Mouse (Mus musculus): ENCODE results near the gene Galnt6. TPM values are rescaled to one million over a fixed set of nuclear protein-coding genes. Genes with fewer than 3 reads are reported as not detected.

Galnt6 gene
- polyA plus RNA-seq, 1 experiment from 2014 or later: 1.8 TPM

DNA sequence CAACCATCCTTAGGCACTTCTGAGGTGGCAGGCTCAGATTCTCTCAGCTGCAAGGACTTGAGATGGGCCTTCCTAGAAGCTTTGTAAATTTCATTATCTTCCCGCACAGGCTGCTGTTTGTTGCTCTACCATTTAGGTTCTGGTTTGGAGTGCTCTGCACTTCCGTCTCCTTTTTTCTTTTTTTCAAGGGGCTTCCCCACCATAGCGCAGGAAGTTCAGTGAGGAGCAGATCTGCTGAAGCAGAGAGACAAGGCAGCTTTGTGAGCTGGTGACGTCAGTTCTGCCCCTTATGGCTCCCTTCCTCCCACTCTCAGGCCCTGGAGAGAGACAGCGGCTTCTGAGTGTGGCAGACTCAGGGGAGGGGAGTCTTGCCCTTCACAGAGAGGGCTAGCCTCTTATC lies 3.4 kb upstream of the Galnt6 start:
- no peak overlapping the region for H3K27ac ChIP-seq (ENCODE audit: low read length)
- 22% methylated on average over 5 of the region's 5 CpGs for WGBS (ENCODE audit: insufficient replicate concordance)
- no peak for ATAC-seq (ENCODE audit: low read depth)

DNA sequence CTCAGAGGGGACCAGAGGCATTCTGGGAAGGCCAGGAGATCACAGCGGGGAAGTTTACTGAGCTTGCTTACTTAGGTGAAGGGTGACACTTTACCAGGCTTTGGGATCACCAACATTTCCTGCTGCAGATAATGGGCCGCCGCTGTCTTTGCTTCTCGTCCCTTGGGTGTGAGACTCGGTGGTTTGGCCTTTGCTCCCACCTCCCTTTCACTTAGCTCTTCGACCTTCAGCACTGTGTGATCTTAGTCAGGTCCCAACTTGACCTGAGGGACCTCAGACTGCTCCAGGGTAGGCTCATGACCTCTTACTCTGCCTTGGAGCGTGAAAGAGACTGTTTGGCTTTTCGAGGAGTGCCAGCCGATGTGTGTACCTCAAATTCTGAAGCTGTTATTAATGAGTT lies 1.9 kb upstream of the Galnt6 start:
- 45% methylated on average over 9 of the region's 9 CpGs for WGBS (ENCODE audit: insufficient replicate concordance)
- Histone ChIP-seq H3K4me2 (ENCODE audit: low read depth, low read length) (no peak overlapping the region), H3K4me3 (ENCODE audit: low read depth, low read length) (no peak overlapping the region), H3K4me1 (ENCODE audit: control insufficient read depth, low read depth, low read length) (peaks cover 22% of the 10 kb centered on the region), H3K27ac (ENCODE audit: low read length) (no peak overlapping the region), H3K9me3 (replicated peaks; ENCODE audit: control insufficient read depth, low read length) (no peaks in the 10 kb centered on the region), H3K27me3 (ENCODE audit: control insufficient read depth, insufficient read depth, low read depth, low read length) (peaks cover 46% of the 10 kb centered on the region), H3K36me3 (ENCODE audit: control insufficient read depth, insufficient read depth) (no peaks in the 10 kb centered on the region), H3K9ac (ENCODE audit: low read depth, low read length) (no peak overlapping the region)
- no peak for ATAC-seq (ENCODE audit: low read depth)

More for the DNA sequence above, 3.4 kb upstream of the Galnt6 start:
- Histone ChIP-seq H3K4me3 (ENCODE audit: low read depth, low read length) (no peak overlapping the region), H3K9ac (ENCODE audit: low read depth, low read length) (no peak overlapping the region), H3K4me2 (ENCODE audit: low read depth, low read length) (no peak overlapping the region), H3K9me3 (replicated peaks; ENCODE audit: control insufficient read depth, low read length) (no peaks in the 10 kb centered on the region), H3K36me3 (ENCODE audit: control insufficient read depth, insufficient read depth) (no peaks in the 10 kb centered on the region), H3K27me3 (ENCODE audit: control insufficient read depth, insufficient read depth, low read depth, low read length) (peaks cover 37% of the 10 kb centered on the region), H3K4me1 (ENCODE audit: control insufficient read depth, low read depth, low read length) (peaks cover 26% of the 10 kb centered on the region)

DNA sequence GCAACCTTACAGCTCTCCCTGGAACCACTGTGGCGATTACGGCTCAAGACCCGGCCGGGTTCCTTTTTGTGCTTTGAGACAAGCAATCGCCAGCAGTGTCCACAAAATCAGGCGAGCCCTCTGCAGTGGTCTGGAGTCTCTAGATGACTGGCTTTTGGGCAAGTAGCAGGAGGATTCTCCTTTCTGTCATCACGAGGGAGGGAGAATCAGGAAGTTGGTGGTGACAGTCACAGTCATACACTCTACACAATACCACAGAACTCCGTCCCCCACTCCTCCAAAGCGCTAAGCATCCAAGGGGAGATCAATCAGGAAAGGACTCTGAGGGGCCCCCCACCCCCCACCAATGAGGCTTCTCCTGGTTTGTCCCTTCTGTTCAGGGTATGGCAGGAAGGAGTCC lies 590 bp downstream of the Galnt6 start:
- Histone ChIP-seq H3K27me3 (ENCODE audit: control insufficient read depth, insufficient read depth, low read depth, low read length) (peaks cover 46% of the 10 kb centered on the region), H3K4me2 (ENCODE audit: low read depth, low read length) (peak overlapping the region; percentile 60), H3K9ac (ENCODE audit: low read depth, low read length) (peak overlapping the region; percentile 33; the same call in 1 of the 2 replicates), H3K36me3 (ENCODE audit: control insufficient read depth, insufficient read depth) (no peaks in the 10 kb centered on the region), H3K9me3 (replicated peaks; ENCODE audit: control insufficient read depth, low read length) (no peaks in the 10 kb centered on the region), H3K4me1 (ENCODE audit: control insufficient read depth, low read depth, low read length) (peaks cover 13% of the 10 kb centered on the region), H3K27ac (ENCODE audit: low read length) (no peak overlapping the region), H3K4me3 (ENCODE audit: low read depth, low read length) (peak overlapping the region; percentile 47)
- ATAC-seq (ENCODE audit: low read depth): no peak
- 24% methylated on average over 9 of the region's 9 CpGs for WGBS (ENCODE audit: insufficient replicate concordance)

DNA sequence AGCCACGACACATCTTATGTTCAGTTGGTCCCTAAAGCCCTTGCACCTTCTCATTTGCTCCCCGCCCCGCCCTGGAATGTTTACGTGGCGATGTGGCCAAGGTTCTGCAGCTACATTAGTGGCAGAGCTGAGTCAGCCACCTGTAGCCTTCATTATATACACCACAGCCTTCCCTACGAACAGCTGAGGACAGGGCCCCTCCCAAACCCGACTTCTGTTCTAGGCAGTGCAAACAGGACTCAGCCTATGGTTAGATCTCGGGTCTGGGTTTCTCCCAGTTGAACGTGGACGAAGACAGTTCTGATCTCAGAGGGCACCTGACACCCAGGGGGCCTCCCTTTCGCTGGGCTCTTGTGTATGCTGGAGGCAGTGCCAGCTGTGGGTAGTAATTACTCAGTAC lies 1.3 kb downstream of the Galnt6 start:
- ATAC-seq (ENCODE audit: low read depth): no peak
- Histone ChIP-seq H3K9me3 (replicated peaks; ENCODE audit: control insufficient read depth, low read length) (no peaks in the 10 kb centered on the region), H3K9ac (ENCODE audit: low read depth, low read length) (no peak overlapping the region), H3K4me2 (ENCODE audit: low read depth, low read length) (no peak overlapping the region), H3K27me3 (ENCODE audit: control insufficient read depth, insufficient read depth, low read depth, low read length) (peaks cover 46% of the 10 kb centered on the region), H3K36me3 (ENCODE audit: control insufficient read depth, insufficient read depth) (no peaks in the 10 kb centered on the region), H3K4me1 (ENCODE audit: control insufficient read depth, low read depth, low read length) (peaks cover 13% of the 10 kb centered on the region), H3K27ac (ENCODE audit: low read length) (no peak overlapping the region), H3K4me3 (ENCODE audit: low read depth, low read length) (no peak overlapping the region)
- WGBS (ENCODE audit: insufficient replicate concordance): 62% methylated on average over 11 of the region's 11 CpGs

DNA sequence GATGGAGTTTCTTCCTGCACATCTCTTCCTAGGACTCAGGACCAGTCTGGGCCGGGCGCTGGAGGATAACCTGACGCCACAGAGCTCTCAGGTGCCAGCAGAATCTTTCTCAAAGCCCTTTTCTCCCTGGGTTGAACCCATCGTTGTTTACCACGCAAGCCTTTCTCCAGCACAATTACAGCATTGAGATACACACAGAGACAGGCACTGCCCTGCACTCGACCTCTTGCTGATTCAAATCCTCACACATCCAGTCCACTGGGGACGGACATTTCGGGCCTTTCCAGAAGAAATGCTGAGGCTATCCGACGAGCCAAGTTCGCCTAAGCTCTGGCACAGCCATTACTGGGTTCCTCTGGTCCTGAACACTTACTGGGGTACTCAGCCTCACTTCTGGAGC lies 2.5 kb downstream of the Galnt6 start:
- Histone ChIP-seq H3K4me2 (ENCODE audit: low read depth, low read length) (no peak overlapping the region), H3K27me3 (ENCODE audit: control insufficient read depth, insufficient read depth, low read depth, low read length) (peaks cover 46% of the 10 kb centered on the region), H3K9me3 (replicated peaks; ENCODE audit: control insufficient read depth, low read length) (no peaks in the 10 kb centered on the region), H3K9ac (ENCODE audit: low read depth, low read length) (no peak overlapping the region), H3K4me3 (ENCODE audit: low read depth, low read length) (no peak overlapping the region), H3K36me3 (ENCODE audit: control insufficient read depth, insufficient read depth) (no peaks in the 10 kb centered on the region), H3K27ac (ENCODE audit: low read length) (no peak overlapping the region), H3K4me1 (ENCODE audit: control insufficient read depth, low read depth, low read length) (peaks cover 13% of the 10 kb centered on the region)
- 77% methylated on average over 11 of the region's 11 CpGs for WGBS (ENCODE audit: insufficient replicate concordance)
- no peak for ATAC-seq (ENCODE audit: low read depth)

DNA sequence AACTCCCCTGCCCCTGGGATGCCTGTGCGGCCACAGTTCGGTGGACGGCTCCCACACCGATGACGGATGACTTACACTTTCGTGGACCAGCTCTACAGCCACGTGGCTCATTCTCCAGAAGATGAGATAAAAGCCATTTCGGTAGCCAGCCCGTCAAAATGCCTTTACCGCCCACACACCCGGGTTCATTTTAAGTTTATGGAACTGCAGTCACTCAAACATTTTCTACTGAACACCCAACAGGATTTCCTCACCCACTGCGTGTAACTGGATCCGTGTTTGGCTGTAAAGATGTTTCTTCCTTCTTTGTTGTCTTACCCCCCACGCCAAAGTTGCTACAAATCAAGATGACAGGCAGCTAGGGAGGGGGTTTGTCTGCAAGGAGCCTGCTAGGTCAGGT lies 5.7 kb downstream of the Galnt6 start:
- H3K9ac ChIP-seq (ENCODE audit: low read depth, low read length): no peak overlapping the region
- H3K27me3 ChIP-seq (ENCODE audit: control insufficient read depth, insufficient read depth, low read depth, low read length): peaks cover 18% of the 10 kb centered on the region
- H3K36me3 ChIP-seq (ENCODE audit: control insufficient read depth, insufficient read depth): no peaks in the 10 kb centered on the region
- H3K4me1 ChIP-seq (ENCODE audit: control insufficient read depth, low read depth, low read length): peaks cover under 1% of the 10 kb centered on the region; the same call in 1 of the 2 replicates
- ATAC-seq (ENCODE audit: low read depth): no peak
- H3K9me3 ChIP-seq (replicated peaks; ENCODE audit: control insufficient read depth, low read length): no peaks in the 10 kb centered on the region
- H3K4me3 ChIP-seq (ENCODE audit: low read depth, low read length): no peak overlapping the region
- no peak overlapping the region for H3K4me2 ChIP-seq (ENCODE audit: low read depth, low read length)
- no peak overlapping the region for H3K27ac ChIP-seq (ENCODE audit: low read length)
- WGBS (ENCODE audit: insufficient replicate concordance): 46% methylated on average over 14 of the region's 14 CpGs

DNA sequence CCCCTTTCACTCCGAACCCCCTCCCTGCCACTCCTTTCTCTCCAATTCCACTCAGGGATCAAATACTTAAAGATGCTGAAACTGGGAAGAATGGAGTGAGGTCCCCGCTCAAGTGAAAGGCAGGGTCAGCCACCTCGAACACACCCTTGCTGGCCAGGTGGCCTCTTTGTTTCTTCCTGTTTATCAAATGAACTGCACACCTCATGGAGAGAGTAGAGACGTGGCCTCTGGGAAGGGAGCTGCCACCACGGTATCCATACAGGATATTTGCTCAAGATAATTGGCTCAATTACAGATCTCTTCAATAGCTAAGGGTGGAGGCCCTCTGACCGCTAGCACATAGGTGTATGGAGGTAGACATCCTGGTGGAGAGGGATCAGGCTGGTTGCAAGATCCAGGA lies 6.6 kb downstream of the Galnt6 start:
- Histone ChIP-seq H3K9me3 (replicated peaks; ENCODE audit: control insufficient read depth, low read length) (no peaks in the 10 kb centered on the region), H3K4me2 (ENCODE audit: low read depth, low read length) (no peak overlapping the region), H3K27me3 (ENCODE audit: control insufficient read depth, insufficient read depth, low read depth, low read length) (peaks cover 8% of the 10 kb centered on the region), H3K4me1 (ENCODE audit: control insufficient read depth, low read depth, low read length) (no peaks in the 10 kb centered on the region), H3K36me3 (ENCODE audit: control insufficient read depth, insufficient read depth) (no peaks in the 10 kb centered on the region), H3K4me3 (ENCODE audit: low read depth, low read length) (no peak overlapping the region), H3K27ac (ENCODE audit: low read length) (no peak overlapping the region), H3K9ac (ENCODE audit: low read depth, low read length) (no peak overlapping the region)
- 58% methylated on average over 6 of the region's 6 CpGs for WGBS (ENCODE audit: insufficient replicate concordance)
- no peak for ATAC-seq (ENCODE audit: low read depth)

DNA sequence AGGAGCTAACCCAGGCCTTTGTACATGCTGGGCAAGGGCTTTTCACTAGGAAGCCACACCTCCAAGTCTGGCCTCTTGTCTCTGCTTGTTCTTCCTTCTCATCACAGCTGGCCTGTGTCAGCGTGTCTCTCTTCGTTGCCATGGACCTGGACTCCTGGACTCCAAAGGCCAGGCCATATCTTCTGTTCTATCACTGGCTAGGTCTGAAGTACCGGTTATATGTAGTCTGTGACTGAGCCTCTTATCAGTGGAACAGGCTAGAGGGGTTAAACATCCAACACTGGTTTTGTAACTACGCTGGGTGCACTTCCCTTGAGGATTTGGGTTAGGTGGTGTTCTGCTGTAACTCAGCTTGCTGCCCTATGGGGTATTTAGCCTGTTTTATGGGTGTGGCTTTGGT lies 7.2 kb downstream of the Galnt6 start:
- 20% methylated on average over 4 of the region's 4 CpGs for WGBS (ENCODE audit: insufficient replicate concordance)
- Histone ChIP-seq H3K36me3 (ENCODE audit: control insufficient read depth, insufficient read depth) (no peaks in the 10 kb centered on the region), H3K4me1 (ENCODE audit: control insufficient read depth, low read depth, low read length) (no peaks in the 10 kb centered on the region), H3K27me3 (ENCODE audit: control insufficient read depth, insufficient read depth, low read depth, low read length) (peaks cover 3% of the 10 kb centered on the region), H3K4me3 (ENCODE audit: low read depth, low read length) (no peak overlapping the region), H3K9ac (ENCODE audit: low read depth, low read length) (no peak overlapping the region), H3K9me3 (replicated peaks; ENCODE audit: control insufficient read depth, low read length) (no peaks in the 10 kb centered on the region), H3K4me2 (ENCODE audit: low read depth, low read length) (no peak overlapping the region), H3K27ac (ENCODE audit: low read length) (no peak overlapping the region)
- no peak for ATAC-seq (ENCODE audit: low read depth)

DNA sequence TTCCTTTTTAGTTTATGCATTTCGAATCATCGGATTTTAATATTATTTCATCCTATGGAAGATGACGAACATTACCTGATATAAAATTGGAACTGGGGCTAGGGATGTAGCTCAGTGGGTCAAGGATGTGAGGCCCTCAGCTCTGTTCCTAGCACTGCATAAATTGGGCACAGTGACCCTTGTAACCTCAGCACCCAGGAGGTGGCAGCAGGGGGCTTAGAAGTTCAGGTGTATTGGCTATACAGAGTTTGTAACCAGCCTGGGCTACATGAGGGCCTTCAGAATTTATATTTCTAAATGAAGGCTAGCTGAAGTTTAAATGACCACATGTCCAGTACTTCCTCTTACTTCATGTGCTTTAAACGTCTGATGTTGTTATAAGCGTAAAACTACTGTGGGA lies 7.7 kb downstream of the Galnt6 start:
- no peak overlapping the region for H3K4me3 ChIP-seq (ENCODE audit: low read depth, low read length)
- no peaks in the 10 kb centered on the region; the same call in none of the 2 replicates for H3K27me3 ChIP-seq (ENCODE audit: control insufficient read depth, insufficient read depth, low read depth, low read length)
- no peaks in the 10 kb centered on the region for H3K9me3 ChIP-seq (replicated peaks; ENCODE audit: control insufficient read depth, low read length)
- no peaks in the 10 kb centered on the region for H3K36me3 ChIP-seq (ENCODE audit: control insufficient read depth, insufficient read depth)
- no peak overlapping the region for H3K4me2 ChIP-seq (ENCODE audit: low read depth, low read length)
- WGBS (ENCODE audit: insufficient replicate concordance): 74% methylated on average over 5 of the region's 5 CpGs
- no peaks in the 10 kb centered on the region for H3K4me1 ChIP-seq (ENCODE audit: control insufficient read depth, low read depth, low read length)
- H3K9ac ChIP-seq (ENCODE audit: low read depth, low read length): no peak overlapping the region
- ATAC-seq (ENCODE audit: low read depth): no peak
- H3K27ac ChIP-seq (ENCODE audit: low read length): no peak overlapping the region

All from liver, embryonic 16.5 days (tissue).